Mouse (Mus musculus): ENCODE data around the gene Cercam. TPM values are rescaled to one million over a fixed set of nuclear protein-coding genes. Genes with fewer than 3 reads are reported as not detected.

Gene Cercam
- total and polyA plus RNA-seq, 2 experiments from 2014 or later = 7.9 to 11.7 TPM

DNA sequence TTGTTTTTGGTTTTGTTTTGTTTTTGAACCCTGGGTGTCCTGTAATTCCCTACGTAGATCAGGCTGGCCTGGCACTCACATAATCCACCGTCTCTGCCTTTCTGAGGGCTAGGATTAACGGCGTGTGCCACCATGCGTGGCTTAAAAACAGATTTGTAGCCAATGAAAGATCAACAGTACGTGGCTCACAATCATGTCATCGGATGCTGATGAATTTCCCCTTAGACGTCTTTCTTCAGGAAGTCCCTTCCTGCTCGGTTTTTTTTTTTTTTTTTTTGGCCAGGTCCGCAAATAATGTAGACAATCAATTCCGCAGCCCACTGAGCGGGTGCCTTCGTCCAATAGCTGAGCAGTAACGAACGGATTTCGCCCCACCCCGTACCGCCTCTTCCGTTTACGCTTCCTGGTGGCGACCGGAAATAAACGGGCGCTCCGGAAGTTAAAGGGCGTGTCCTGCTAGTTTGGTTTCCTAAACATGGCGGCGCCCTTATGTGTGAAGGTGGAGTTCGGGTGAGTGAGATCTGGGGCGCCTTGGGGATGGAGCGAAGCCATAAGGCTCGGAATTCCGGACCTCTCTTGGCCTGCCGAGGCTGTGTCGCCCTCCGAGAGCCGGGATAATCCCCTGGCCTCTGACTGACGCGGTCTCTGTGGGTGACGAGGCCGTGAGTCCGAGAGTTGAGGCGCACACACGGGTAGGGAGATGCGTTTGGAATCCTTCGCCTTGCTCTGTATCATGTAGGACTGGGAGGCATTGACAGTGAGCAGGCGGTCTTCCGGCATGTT, 41.8 kb upstream of the Cercam start:
- ATAC-seq (ENCODE audit: insufficient read depth, low read depth) = peak; percentile 99
- peak overlapping the region; percentile 86 for H3K27ac ChIP-seq (ENCODE audit: low read depth)
- H3K4me2 ChIP-seq (ENCODE audit: low read depth, low read length) = peak overlapping the region; percentile 74
- WGBS = under 1% methylated on average over 48 of the region's 48 CpGs
- DNase-seq (ENCODE audit: low spot score) = peak; percentile 97
- H3K27me3 ChIP-seq (ENCODE audit: control insufficient read depth, insufficient read depth, low read length) = no peaks in the 10 kb centered on the region
- no peaks in the 10 kb centered on the region for H3K9me3 ChIP-seq (replicated peaks; ENCODE audit: control insufficient read depth, low read length)
- H3K4me1 ChIP-seq (ENCODE audit: control insufficient read depth, insufficient read depth) = peaks cover 16% of the 10 kb centered on the region
- peak overlapping the region; percentile 67 for H3K9ac ChIP-seq (replicated peaks; ENCODE audit: low read depth, low read length)
- TF ChIP-seq EP300 (IDR thresholded peaks at IDR 0.05; ENCODE audit: low read depth) (peak; percentile 52), CTCF (IDR thresholded peaks at IDR 0.05; ENCODE audit: low read depth) (peak; percentile 12; the same call in 1 of the 2 replicates)
- H3K36me3 ChIP-seq (replicated peaks; ENCODE audit: control insufficient read depth, insufficient read depth, low read length) = no peaks in the 10 kb centered on the region
- H3K4me3 ChIP-seq (ENCODE audit: low read depth, low read length) = peak overlapping the region; percentile 72

DNA sequence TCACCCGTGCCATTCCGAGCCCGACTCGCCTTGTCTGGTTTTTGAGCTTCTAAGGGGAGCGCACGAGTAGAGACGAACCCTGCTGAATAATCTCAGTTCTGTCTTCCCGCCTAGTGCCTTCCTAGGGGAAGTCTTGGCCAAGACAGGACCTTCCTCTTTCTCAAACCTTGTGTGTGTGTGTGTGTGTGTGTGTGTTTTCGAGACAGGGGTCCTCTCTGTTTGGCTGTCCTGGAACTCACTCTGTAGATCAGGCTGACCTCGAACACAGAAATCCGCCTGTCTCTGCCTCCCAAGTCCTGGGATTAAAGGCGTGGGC, 41.3 kb upstream of the Cercam start:
- Histone ChIP-seq H3K4me2 (ENCODE audit: low read depth, low read length) (peak overlapping the region; percentile 74), H3K9ac (replicated peaks; ENCODE audit: low read depth, low read length) (peak overlapping the region; percentile 67), H3K27ac (ENCODE audit: low read depth) (peak overlapping the region; percentile 58), H3K36me3 (replicated peaks; ENCODE audit: control insufficient read depth, insufficient read depth, low read length) (peaks cover 2% of the 10 kb centered on the region), H3K4me3 (ENCODE audit: low read depth, low read length) (peak overlapping the region; percentile 72), H3K9me3 (replicated peaks; ENCODE audit: control insufficient read depth, low read length) (no peaks in the 10 kb centered on the region), H3K27me3 (ENCODE audit: control insufficient read depth, insufficient read depth, low read length) (no peaks in the 10 kb centered on the region), H3K4me1 (ENCODE audit: control insufficient read depth, insufficient read depth) (peaks cover 16% of the 10 kb centered on the region)
- ATAC-seq (ENCODE audit: insufficient read depth, low read depth) (no peak), DNase-seq (ENCODE audit: low spot score) (no peak)
- 3% methylated on average over 12 of the region's 12 CpGs for WGBS
- TF ChIP-seq CTCF (IDR thresholded peaks at IDR 0.05; ENCODE audit: low read depth) = no peak
- TF ChIP-seq EP300 (IDR thresholded peaks at IDR 0.05; ENCODE audit: low read depth) = no peak

DNA sequence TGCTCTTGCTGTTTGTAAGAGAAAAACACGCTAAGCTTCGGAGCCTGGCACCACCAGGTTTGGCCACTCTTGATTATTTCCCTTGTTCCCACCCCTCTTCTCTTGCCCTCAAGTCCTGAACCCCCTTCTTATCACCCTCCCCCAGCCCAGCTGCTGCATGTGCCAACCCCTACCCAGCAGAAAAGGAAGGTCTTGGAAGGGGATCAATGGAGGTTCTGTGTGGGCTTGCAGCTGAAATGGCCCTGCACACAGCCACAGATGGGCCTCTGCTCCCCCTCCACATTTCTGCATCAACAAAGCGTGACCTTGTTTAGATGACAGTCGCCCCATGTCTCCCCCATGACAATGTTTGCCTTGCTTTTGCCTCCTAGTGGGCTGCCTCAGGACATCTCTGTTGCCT, 37.9 kb upstream of the Cercam start:
- H3K36me3 ChIP-seq (replicated peaks; ENCODE audit: control insufficient read depth, insufficient read depth, low read length) = peaks cover 30% of the 10 kb centered on the region
- H3K4me2 ChIP-seq (ENCODE audit: low read depth, low read length) = no peak overlapping the region
- H3K9ac ChIP-seq (replicated peaks; ENCODE audit: low read depth, low read length) = no peak overlapping the region
- peaks cover 14% of the 10 kb centered on the region for H3K4me1 ChIP-seq (ENCODE audit: control insufficient read depth, insufficient read depth)
- no peak for ATAC-seq (ENCODE audit: insufficient read depth, low read depth)
- WGBS = 84% methylated on average over 4 of the region's 4 CpGs
- DNase-seq (ENCODE audit: low spot score) = no peak
- H3K27me3 ChIP-seq (ENCODE audit: control insufficient read depth, insufficient read depth, low read length) = no peaks in the 10 kb centered on the region
- no peak overlapping the region for H3K27ac ChIP-seq (ENCODE audit: low read depth)
- H3K4me3 ChIP-seq (ENCODE audit: low read depth, low read length) = no peak overlapping the region
- H3K9me3 ChIP-seq (replicated peaks; ENCODE audit: control insufficient read depth, low read length) = no peaks in the 10 kb centered on the region
- TF ChIP-seq CTCF (IDR thresholded peaks at IDR 0.05; ENCODE audit: low read depth) (no peak), EP300 (IDR thresholded peaks at IDR 0.05; ENCODE audit: low read depth) (no peak)

DNA sequence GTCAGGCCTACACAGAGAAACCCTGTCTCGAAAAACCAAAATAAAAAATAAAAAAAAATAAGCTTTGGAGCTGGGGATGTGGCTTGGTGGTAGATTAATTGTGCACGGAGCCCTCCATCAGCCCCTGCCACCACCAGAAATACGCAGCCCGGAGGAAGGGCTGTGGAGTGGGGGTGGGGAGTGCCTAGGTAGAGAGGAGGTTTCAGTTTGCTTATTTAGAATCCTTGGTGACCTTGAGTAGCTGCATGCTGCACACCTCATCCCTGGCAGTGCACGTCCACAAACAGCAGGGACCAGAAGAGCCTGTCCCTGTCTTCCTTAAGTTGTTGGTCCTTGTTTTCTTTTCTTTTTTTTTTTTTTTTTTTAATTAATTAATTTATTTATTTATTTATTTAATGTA, 35.2 kb upstream of the Cercam start:
- ATAC-seq (ENCODE audit: insufficient read depth, low read depth) (no peak), DNase-seq (ENCODE audit: low spot score) (no peak)
- Histone ChIP-seq H3K9me3 (replicated peaks; ENCODE audit: control insufficient read depth, low read length) (no peaks in the 10 kb centered on the region), H3K27ac (ENCODE audit: low read depth) (no peak overlapping the region), H3K36me3 (replicated peaks; ENCODE audit: control insufficient read depth, insufficient read depth, low read length) (peaks cover 39% of the 10 kb centered on the region), H3K4me2 (ENCODE audit: low read depth, low read length) (no peak overlapping the region), H3K4me3 (ENCODE audit: low read depth, low read length) (no peak overlapping the region), H3K4me1 (ENCODE audit: control insufficient read depth, insufficient read depth) (no peaks in the 10 kb centered on the region), H3K9ac (replicated peaks; ENCODE audit: low read depth, low read length) (no peak overlapping the region), H3K27me3 (ENCODE audit: control insufficient read depth, insufficient read depth, low read length) (no peaks in the 10 kb centered on the region)
- WGBS = 95% methylated on average over 5 of the region's 5 CpGs
- TF ChIP-seq EP300 (IDR thresholded peaks at IDR 0.05; ENCODE audit: low read depth) (no peak), CTCF (IDR thresholded peaks at IDR 0.05; ENCODE audit: low read depth) (no peak)

DNA sequence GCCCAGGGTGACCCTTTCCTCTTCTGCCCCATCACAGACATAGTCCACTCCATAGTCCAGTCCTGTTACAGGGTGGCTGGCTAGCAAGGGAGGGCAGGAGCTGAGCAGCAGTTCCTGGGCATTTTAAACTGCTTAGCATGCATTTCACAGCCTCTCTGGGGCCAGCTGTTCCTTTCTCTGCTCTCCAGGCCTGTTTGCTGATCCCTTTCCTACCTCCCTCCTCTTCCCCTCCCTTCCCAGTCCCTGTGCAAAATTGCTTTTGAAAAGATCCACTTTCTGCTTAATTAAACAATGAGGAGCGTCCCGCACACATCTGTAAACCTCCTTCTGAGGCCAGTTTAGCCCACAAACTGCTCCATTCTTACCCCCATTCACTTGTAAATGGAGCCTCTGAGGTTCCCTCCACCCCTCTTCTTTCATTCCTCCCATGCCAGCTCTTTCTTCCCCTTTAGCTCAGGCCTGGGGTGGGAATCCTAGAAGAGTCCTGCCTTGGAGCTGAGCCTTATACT, 33.5 kb upstream of the Cercam start:
- Histone ChIP-seq H3K4me3 (ENCODE audit: low read depth, low read length) (no peak overlapping the region), H3K4me1 (ENCODE audit: control insufficient read depth, insufficient read depth) (no peaks in the 10 kb centered on the region), H3K4me2 (ENCODE audit: low read depth, low read length) (no peak overlapping the region), H3K9me3 (replicated peaks; ENCODE audit: control insufficient read depth, low read length) (no peaks in the 10 kb centered on the region), H3K27ac (ENCODE audit: low read depth) (no peak overlapping the region), H3K9ac (replicated peaks; ENCODE audit: low read depth, low read length) (no peak overlapping the region), H3K27me3 (ENCODE audit: control insufficient read depth, insufficient read depth, low read length) (no peaks in the 10 kb centered on the region), H3K36me3 (replicated peaks; ENCODE audit: control insufficient read depth, insufficient read depth, low read length) (peaks cover 49% of the 10 kb centered on the region)
- no peak for TF ChIP-seq CTCF (IDR thresholded peaks at IDR 0.05; ENCODE audit: low read depth)
- TF ChIP-seq EP300 (IDR thresholded peaks at IDR 0.05; ENCODE audit: low read depth) = no peak
- DNase-seq (ENCODE audit: low spot score) (no peak), ATAC-seq (ENCODE audit: insufficient read depth, low read depth) (no peak)
- 71% methylated on average over 2 of the region's 2 CpGs for WGBS

Measured in heart, postnatal 0 days (tissue).